Mouse (Mus musculus): ENCODE measurements around the gene Cyp27a1. TPM values are rescaled to one million over a fixed set of nuclear protein-coding genes. Genes with fewer than 3 reads are reported as not detected.

Cyp27a1 gene
- polyA plus RNA-seq, 1 experiment, result 0.51 TPM

DNA sequence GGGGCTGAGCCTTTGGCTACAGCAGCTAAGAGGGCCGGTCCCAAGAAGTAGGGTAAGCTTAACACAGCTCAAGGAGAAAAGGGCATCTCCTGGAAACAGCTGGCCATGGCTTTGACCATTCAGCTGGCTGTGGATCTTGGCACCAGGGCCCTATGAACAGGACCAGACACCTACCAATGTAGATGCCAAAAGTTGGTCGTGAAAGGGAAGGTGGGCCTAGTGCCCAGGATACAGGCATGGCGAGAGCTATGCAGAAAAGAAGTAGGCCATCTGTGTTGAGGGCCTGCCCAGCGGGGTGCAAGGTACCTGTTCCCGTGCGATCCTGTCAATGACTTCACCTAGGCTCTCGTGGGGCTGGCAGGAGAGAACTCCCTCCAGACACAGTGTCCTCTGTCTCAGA, 27.5 kb downstream of the Cyp27a1 start:
- H3K4me1 ChIP-seq (ENCODE audit: control insufficient read depth, insufficient read depth, low read length), result 0 out of 2 replicates have a peak, but pooled peaks cover 3% of the 10 kb centered on the region
- no peak overlapping the region for H3K27ac ChIP-seq (ENCODE audit: insufficient read depth, low read length)
- no peak overlapping the region for H3K4me3 ChIP-seq (ENCODE audit: insufficient read depth, low read length)
- TF ChIP-seq CTCF (IDR thresholded peaks at IDR 0.05; ENCODE audit: borderline replicate concordance, insufficient read depth, low read length) (no peak), POLR2A (IDR thresholded peaks at IDR 0.05; ENCODE audit: low read depth, low read length) (no peak)

DNA sequence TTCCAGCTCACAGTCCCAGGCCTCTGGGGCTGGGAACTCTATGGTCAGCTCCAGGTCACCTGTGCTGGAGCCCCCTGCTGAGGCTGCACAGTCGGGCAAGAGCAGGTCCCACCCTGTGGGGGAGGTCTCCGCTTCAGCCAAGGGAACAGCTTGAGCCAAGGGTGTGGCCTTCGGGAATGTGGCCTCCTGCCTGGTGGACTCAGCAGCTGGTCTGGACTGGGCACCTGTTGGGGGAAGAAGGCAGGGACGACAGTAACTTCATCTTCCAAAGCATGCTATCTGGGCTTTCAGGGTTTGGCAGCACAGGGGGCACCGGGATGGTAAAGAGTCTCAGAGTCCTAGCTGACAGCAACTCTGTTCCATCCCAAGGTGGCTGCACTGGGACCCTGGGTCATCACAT, 34.0 kb downstream of the Cyp27a1 start:
- H3K4me3 ChIP-seq (ENCODE audit: insufficient read depth, low read length), result no peak overlapping the region
- TF ChIP-seq CTCF (IDR thresholded peaks at IDR 0.05; ENCODE audit: borderline replicate concordance, insufficient read depth, low read length) (no peak), POLR2A (IDR thresholded peaks at IDR 0.05; ENCODE audit: low read depth, low read length) (no peak)
- peaks cover 7% of the 10 kb centered on the region; the same call in 1 of the 2 replicates for H3K4me1 ChIP-seq (ENCODE audit: control insufficient read depth, insufficient read depth, low read length)
- H3K27ac ChIP-seq (ENCODE audit: insufficient read depth, low read length), result no peak overlapping the region

DNA sequence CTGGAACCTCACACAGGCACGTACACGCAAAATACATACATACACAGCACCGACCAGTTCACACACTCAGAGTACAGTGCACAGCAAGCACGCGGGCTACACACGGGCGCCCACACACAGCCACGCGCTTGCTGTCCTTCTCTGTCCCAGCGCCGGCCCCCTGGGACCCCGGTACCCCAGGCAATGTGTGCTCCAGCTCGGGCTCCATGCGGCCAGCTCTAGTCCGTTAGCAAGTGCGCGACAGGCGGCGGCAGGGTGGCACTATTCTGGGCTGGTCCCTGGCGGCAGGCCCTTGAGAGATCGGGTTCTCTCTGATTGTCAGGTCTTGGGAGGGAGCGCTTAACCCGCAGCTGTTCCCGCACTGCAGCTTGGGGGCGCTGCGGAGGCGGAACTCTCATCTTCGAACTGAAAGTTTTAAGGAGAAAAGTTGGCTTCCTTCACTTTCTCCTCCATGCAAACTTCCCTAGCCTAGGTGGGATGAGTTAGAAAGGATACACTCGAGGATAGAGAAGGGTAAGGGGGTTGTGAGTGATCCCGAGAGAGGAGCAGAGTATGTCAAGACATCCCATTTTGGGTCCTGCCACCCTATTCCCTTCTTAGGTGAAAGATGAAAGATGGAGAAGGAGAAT, 35.4 kb downstream of the Cyp27a1 start, which contains the start of gene Prkag3:
Prkag3 (minus strand) TSS at position 579 of the 629 bp plus-strand sequence.
- no peak within 1 kb of the TSS for H3K4me3 ChIP-seq (ENCODE audit: insufficient read depth, low read length)

DNA sequence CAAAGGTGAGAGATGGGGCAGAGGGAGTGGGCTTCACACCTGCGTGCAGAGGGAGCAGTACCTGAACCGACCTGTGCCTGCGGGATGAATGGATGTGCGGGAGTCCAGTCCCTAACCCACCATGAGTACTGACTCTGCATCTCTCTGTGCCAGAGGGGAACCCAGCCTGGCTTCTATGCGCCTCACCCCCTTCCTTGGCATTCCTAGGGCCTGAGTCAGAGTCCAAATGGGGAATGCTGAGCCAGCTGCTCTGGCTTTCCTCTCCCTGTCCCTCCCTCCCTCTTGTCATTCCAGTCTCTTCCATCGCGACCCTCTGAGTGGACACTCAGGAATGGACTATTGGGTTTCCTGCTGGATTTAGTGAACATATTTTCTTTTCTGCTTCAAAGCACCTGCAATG, 35.9 kb downstream of the Cyp27a1 start:
- H3K4me3 ChIP-seq (ENCODE audit: insufficient read depth, low read length), result no peak overlapping the region
- peaks cover 5% of the 10 kb centered on the region; the same call in 1 of the 2 replicates for H3K4me1 ChIP-seq (ENCODE audit: control insufficient read depth, insufficient read depth, low read length)
- TF ChIP-seq POLR2A (IDR thresholded peaks at IDR 0.05; ENCODE audit: low read depth, low read length) (no peak), CTCF (IDR thresholded peaks at IDR 0.05; ENCODE audit: borderline replicate concordance, insufficient read depth, low read length) (no peak)
- H3K27ac ChIP-seq (ENCODE audit: insufficient read depth, low read length), result no peak overlapping the region

More for the DNA sequence above, 35.4 kb downstream of the Cyp27a1 start, which contains the start of gene Prkag3:
- TF ChIP-seq POLR2A (IDR thresholded peaks at IDR 0.05; ENCODE audit: low read depth, low read length) (no peak), CTCF (IDR thresholded peaks at IDR 0.05; ENCODE audit: borderline replicate concordance, insufficient read depth, low read length) (no peak; the same call in 1 of the 2 replicates)
- Histone ChIP-seq H3K27ac (ENCODE audit: insufficient read depth, low read length) (no peak within 1 kb of the TSS), H3K4me1 (ENCODE audit: control insufficient read depth, insufficient read depth, low read length) (peaks cover 7% of the 10 kb centered on the region; the same call in 1 of the 2 replicates)

DNA sequence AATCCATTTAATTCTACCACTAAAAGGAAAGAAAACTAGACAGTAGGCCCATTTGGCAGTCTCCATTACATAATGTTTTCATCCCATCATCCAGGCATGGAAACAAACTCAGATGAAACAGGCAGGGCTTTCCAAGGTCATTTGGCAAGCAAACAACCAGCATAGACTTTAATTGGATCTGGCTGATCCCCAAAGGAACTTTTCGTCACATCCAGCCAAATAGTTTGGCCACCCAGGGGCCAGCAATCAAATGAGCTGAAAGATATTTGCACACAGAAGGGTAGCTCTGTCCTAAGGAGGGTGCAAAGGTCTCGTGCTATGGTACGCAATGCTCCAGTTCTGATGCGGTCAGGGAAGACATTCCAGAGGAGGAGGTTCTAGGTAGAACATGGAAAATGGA, 37.3 kb downstream of the Cyp27a1 start:
- Histone ChIP-seq H3K4me1 (ENCODE audit: control insufficient read depth, insufficient read depth, low read length) (peaks cover 3% of the 10 kb centered on the region; the same call in 1 of the 2 replicates), H3K27ac (ENCODE audit: insufficient read depth, low read length) (no peak overlapping the region), H3K4me3 (ENCODE audit: insufficient read depth, low read length) (no peak overlapping the region)
- TF ChIP-seq POLR2A (IDR thresholded peaks at IDR 0.05; ENCODE audit: low read depth, low read length) (no peak), CTCF (IDR thresholded peaks at IDR 0.05; ENCODE audit: borderline replicate concordance, insufficient read depth, low read length) (no peak)

DNA sequence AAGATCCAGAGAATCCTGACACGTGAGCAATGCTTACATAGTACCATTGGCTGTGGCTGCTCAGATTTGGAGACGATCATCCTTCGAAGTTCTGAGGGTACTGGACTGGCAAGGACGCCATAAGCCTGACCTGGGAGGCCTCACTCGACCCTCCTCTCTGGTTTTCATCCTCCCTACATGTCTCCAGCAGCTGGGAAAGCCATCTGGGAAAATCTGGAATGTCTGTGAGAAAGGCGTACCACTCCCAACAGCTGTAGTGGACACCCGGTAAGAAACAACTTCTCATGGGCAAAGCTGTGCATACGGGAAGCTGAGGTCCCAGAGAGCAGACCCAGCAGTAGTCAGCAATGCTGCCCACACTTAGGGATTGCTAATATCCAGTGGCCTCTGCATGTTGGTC, 38.8 kb downstream of the Cyp27a1 start:
- no peak overlapping the region for H3K4me3 ChIP-seq (ENCODE audit: insufficient read depth, low read length)
- TF ChIP-seq CTCF (IDR thresholded peaks at IDR 0.05; ENCODE audit: borderline replicate concordance, insufficient read depth, low read length), result no peak
- TF ChIP-seq POLR2A (IDR thresholded peaks at IDR 0.05; ENCODE audit: low read depth, low read length), result no peak
- no peak overlapping the region for H3K27ac ChIP-seq (ENCODE audit: insufficient read depth, low read length)
- peaks cover 3% of the 10 kb centered on the region; the same call in 1 of the 2 replicates for H3K4me1 ChIP-seq (ENCODE audit: control insufficient read depth, insufficient read depth, low read length)

DNA sequence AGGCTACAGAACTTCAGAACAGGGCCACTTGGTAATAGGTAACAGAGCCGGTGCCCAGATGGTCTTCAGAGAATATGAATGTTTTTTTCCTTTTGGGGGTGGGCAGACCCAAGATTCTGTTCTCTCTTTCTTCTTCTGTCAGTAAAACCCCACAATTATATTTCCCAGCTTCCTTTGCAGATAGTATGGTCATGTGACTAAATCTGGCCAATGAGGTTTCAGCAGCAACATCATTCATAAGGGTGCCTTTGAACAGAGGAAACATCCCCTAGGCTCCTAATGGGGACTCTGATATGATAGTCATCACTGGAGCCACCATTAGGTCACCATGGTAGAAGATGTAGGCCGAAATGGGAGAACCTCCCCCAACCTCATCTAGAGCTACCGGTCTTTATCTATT, 39.5 kb downstream of the Cyp27a1 start:
- H3K27ac ChIP-seq (ENCODE audit: insufficient read depth, low read length), result no peak overlapping the region
- TF ChIP-seq POLR2A (IDR thresholded peaks at IDR 0.05; ENCODE audit: low read depth, low read length), result no peak
- TF ChIP-seq CTCF (IDR thresholded peaks at IDR 0.05; ENCODE audit: borderline replicate concordance, insufficient read depth, low read length), result no peak
- H3K4me3 ChIP-seq (ENCODE audit: insufficient read depth, low read length), result no peak overlapping the region
- H3K4me1 ChIP-seq (ENCODE audit: control insufficient read depth, insufficient read depth, low read length), result peaks cover 3% of the 10 kb centered on the region; the same call in 1 of the 2 replicates

DNA sequence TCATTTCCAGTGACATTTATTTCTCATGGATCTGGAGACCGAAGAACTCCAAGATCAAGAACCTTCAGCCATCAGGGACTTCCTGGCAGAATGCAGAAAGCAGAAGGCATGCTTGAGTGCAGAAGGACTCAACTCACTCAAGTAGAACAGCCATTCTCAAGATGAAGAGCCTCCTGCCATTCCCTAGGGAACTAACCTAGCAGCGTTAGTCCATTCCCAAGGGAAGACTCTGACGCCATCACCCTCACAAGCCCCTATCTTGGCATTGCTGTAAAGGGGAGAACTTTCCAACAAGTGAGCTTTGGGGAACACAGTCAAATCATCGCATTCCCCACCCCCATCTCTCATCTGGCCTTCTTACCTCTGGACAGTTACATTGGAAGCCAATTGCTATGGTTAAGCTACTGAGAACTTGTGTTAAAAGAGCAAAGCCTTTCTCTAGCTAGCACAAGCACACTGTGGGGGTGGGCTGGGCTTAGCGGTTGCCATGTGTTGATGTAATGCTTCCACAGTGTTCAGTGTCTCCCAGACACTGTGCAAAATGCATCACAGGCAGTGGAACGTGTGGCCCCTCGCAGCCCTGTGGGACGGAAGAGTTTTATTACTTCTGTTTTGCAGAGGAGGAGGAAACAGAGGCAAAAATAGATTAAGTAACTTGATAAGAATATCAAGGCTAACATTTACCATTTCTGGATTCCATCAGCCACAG, 40.0 kb downstream of the Cyp27a1 start:
- TF ChIP-seq CTCF (IDR thresholded peaks at IDR 0.05; ENCODE audit: borderline replicate concordance, insufficient read depth, low read length), result no peak
- no peak for TF ChIP-seq POLR2A (IDR thresholded peaks at IDR 0.05; ENCODE audit: low read depth, low read length)
- H3K4me1 ChIP-seq (ENCODE audit: control insufficient read depth, insufficient read depth, low read length), result peaks cover 3% of the 10 kb centered on the region; the same call in 1 of the 2 replicates
- H3K4me3 ChIP-seq (ENCODE audit: insufficient read depth, low read length), result no peak overlapping the region
- no peak overlapping the region for H3K27ac ChIP-seq (ENCODE audit: insufficient read depth, low read length)

DNA sequence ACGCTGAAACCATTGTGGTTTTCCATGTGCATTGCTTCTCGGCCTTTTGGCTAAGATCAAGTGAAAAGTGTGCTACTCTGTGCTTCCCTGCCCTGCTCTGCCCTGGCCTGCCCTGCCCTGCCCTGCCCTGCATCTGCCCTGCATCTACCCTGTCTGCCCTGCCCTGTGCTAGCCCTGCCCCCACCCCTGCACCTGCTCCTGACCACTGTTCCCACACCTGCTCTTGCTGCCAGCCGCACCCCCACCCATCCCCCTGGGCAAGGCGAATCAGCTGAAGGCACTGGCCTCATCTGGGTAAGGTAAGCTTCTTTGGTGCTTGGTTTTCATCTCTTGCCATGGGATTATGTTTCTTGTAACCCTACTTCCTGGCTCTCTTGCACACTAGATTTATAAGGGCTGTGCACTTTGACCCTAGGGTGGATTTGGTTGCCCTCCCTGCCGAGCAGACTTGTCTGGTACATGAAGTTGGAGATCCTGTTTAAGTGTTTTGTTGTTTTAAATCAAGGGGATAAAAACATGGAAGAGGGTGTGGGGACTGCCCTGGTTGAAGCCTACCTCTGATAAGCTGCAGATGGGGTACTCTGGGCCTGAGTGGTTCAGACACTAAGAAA, 40.9 kb downstream of the Cyp27a1 start:
- Histone ChIP-seq H3K27ac (ENCODE audit: insufficient read depth, low read length) (no peak overlapping the region), H3K4me1 (ENCODE audit: control insufficient read depth, insufficient read depth, low read length) (no peaks in the 10 kb centered on the region), H3K4me3 (ENCODE audit: insufficient read depth, low read length) (no peak overlapping the region)
- TF ChIP-seq CTCF (IDR thresholded peaks at IDR 0.05; ENCODE audit: borderline replicate concordance, insufficient read depth, low read length) (no peak), POLR2A (IDR thresholded peaks at IDR 0.05; ENCODE audit: low read depth, low read length) (no peak)

All from embryonic fibroblast, embryonic 13.5 days (primary cell).